Mouse (Mus musculus): ENCODE measurements around the gene Rassf3.
A peak's percentile ranks its signal among the peaks of the same experiment; 100 is the strongest.

Rassf3 gene

GRCm38 (mm10) chr10:121476190-121476967 is at the start of gene Rassf3:
Gene Rassf3, minus strand, starts transcription at chr10:121476347.
- DNase-seq = peak; percentile 53

DNA sequence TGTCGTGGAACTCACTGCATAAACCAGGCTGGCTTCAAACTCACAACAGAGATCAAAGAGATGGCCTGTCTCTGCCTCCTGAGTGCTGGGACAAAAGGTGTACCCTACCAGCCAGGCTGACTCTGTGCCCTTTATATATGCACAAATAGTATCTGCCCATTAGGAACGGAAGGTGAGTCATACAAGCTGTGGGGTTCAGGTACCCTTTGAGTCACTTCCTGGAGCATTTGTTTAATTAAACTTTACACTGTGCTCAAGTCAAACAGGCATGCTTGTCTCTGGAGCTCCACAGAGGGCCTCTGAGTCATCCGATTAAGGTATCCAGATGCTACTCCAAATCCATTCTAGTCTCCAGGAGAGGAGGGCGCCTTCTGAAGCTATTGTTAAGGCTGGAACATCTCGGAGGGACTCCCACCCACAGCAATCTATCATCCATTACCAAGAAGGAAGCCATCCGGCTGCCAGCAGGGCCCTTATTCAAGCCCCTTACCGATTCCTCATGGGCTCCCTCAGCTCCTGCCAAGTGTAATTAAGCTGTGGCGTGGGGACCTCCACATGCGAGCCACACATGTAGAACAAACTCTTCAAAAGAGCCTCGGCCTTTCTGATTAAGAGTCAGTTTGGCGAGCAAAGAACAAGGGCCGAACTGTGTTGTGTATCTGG is 44.9 kb upstream of the Rassf3 start:
- DNase-seq = no peak

DNA sequence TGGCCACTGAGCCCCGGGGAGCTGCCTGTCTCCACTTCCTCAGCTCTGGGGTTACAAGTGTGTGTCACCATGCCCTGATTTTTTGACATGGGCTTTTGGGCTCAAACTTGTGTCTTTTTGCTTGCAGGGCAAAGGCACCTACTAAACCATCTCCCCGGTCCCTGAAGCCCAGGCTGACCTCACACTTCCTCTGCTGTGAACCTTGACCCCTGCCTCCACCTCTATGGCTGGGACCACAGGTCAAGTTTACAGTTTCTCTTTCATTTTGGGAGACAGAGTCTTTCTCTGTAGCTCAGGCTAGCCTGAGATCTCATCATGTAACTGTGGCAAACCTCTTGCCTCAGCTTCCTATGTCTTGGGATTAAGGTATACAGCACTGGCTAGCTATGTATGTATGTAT is 43.6 kb upstream of the Rassf3 start:
- no peak for DNase-seq

DNA sequence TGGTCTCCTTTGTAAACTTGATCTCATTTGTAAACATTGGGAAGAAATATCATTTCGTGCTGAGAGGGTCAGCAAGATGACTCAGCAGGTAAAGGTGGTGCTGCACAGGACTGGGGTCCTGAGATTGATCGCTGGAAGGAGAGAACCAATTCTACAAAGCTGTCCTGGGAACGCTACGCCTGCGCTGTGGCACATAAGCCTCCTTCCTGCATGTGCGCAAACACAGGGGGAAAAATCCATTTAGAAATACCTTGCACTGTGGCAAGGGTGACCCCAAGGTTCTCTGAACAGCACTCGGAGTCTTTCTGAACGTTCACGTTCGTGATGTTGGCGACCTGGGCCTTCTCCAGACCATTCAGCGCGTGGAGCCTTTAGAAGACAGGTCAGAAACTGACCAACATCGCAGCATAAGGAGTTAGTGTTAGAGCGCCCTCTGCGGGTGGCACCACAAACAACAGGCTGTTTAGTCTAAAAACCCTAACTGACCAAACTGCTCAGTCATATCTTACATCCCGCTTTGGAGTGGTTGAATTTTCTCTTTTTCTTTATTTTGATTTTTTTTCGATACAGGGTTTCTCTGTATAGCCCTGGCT is 40.0 kb upstream of the Rassf3 start:
- DNase-seq = peak; percentile 67

- DNase-seq = no peak
These were observed 33.9 kb upstream of the Rassf3 start for GRCm38 (mm10) chr10:121509751-121510643.

- no peak for DNase-seq
These were observed 31.8 kb upstream of the Rassf3 start for GRCm38 (mm10) chr10:121507755-121508544.

DNA sequence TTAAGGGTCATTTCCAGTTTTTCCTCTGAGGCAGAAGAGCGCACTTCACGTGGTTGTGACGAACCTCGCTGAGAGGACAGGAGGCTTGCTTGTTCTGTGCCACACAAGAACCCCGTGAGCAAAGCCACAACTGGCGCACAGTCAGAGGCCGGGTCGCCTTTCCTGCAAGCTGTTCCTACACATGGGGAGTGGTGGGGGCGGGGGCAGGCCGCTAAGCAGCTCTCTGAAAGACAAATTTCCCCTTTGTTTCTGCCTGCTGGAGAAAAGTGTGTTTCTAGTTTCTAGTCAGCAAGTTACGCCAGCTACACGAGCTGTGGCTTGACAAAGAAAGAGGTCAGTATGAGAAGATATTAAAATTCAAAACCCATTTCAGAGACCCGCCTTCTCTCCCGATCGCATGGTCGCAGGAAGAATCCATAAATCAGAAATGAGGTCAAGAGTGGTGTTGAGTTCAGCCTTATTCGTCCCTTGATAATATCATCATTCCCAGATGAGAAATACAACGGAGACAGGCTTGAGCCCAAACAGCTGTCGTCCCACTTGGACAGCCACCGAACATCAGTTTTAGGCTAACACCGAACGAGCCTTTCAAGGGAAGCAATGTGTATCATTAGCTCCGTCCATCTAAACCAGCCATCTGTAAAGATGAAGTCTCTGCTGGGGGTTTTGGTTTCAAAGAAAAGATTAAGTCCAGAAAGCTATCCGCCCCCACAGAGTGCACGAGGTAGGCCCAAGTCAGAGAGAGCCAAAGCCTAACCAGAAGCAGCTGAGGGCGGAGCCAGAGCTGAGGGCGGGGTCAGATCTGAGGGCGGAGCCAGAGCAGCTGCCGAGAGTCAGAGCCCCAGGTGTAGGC is 30.8 kb upstream of the Rassf3 start:
- no peak for DNase-seq

DNA sequence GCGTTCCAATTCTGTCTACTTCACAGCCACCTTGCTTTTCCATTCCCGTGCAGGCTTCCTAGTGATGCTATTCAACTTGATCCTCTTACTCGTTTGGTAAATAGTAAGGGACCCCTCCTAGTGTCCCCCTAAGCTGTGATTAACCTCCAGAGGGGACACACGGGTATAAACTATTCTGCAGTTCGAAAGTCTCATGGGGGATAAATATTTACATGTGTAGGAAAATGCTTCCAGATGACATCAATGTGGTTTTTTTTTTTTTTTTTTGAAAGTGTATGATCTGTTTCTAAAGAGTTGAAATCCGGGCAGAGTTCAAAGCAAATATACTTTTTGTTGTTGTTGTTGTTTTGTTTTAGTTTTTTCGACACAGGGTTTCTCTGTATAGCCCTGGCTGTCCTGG is 29.8 kb upstream of the Rassf3 start:
- DNase-seq = no peak

- peak; percentile 77 for DNase-seq
These were observed 29.1 kb upstream of the Rassf3 start for GRCm38 (mm10) chr10:121504973-121505911.

GRCm38 (mm10) chr10:121501160-121501559 is 25.0 kb upstream of the Rassf3 start:
- no peak for DNase-seq

- no peak for DNase-seq
These were observed 23.9 kb upstream of the Rassf3 start for GRCm38 (mm10) chr10:121500034-121500433.

- DNase-seq = no peak
These were observed 22.9 kb upstream of the Rassf3 start for GRCm38 (mm10) chr10:121499063-121499462.

GRCm38 (mm10) chr10:121498481-121498904 is 22.3 kb upstream of the Rassf3 start:
- DNase-seq = no peak

DNA sequence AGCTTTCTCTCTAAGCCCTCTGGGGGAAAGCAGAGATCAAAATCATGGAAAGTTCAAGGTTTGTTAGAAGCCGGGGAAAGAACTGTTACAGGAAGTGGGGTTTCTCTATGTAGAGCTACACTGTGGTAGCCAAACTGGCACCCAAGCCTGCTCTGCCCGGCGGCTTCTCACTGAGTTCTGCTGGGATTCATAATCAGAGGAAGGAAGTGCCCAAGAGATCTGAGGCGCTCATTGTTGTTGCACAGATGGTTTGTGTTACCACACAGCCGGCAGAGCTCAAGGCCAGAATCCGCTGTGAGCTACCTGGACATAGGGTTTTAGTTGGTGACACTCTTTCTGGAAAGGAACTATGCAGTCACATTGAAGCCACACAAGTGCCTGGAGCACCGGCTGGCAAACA is 21.8 kb upstream of the Rassf3 start:
- no peak for DNase-seq

DNA sequence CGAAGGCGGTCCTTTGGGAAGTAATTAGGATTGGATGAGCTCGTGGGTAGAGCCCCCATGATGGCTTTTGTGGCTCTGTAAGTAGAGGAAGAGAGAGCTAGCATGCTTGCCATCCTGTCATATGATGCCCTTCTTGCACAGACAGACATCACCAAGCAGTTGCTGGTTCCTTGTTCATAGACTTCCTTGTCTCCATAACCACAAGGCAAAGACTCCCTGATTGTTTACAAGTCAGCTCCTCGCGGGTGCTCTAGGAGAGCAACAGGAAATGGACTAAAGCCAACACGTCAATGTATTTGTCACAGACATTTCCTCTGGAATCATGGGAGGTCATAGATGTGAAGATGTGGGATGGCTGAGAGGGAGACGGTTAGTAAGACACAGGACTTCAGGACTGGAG is 20.5 kb upstream of the Rassf3 start:
- DNase-seq = no peak

- no peak for DNase-seq
These were observed 17.9 kb upstream of the Rassf3 start for GRCm38 (mm10) chr10:121494163-121494425.

- DNase-seq = no peak
These were observed 17.4 kb upstream of the Rassf3 start for GRCm38 (mm10) chr10:121493374-121494162.

DNA sequence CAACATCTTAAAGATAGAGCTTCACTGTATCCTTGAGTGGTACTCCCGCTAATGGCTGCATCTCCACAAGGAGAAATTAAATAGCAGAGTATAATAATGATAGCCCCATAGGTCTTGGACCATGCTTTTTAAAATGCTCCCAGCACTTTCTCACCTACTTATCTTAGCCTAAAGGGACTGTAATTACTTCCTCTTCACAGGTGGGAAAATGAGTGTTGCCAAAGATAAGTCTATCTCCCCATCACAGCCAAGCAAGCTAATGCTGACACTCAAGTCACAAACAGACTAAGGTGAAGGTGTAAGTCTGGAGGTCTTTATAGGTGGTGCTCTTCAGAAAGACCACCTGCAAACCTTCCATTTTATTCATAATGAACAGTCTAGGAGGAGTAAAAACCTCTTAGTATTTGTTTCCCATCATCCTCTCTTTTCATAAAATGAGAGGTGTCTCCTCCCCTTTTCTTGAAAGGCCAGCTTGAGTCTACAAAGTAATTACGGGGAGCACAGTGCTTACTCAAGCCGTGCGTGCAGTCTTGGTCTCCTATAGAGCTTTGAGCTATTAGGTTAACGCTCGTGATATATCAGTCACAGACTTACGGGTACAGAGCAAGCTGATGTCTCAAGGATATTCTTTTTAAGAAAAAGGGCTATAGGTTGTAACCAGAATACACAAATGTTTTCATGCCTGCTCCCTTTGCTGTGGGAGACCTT is 16.6 kb upstream of the Rassf3 start:
- DNase-seq = no peak

DNA sequence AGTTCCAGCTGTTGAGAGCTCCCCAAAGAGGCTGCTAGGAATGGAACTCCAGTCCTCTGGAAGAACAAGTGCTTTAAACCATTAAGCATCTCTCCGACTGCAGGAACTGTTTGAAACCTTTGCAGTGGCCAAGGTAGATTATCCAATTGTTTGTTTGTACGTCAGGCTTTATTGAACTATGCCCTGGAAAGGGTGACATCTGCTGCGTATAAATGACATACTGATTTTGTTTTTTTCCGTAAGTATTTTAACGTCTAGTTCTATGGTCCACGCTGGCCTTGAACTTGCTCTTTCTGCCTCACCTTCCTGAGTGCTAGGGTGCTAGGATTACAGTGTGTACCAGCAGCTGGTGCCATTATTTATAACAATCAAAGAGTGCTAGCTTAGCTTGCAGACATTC is 13.8 kb upstream of the Rassf3 start:
- no peak for DNase-seq
